Mouse (Mus musculus): ENCODE measurements at regions not wholly inside any gene's neighbourhood (a gene's known extent, or its start where the extent isn't known, plus 50 kb on each side); places are given as distances from the start of the nearest gene placed in this dataset.

- in situ Hi-C loops (cut with MboI; ENCODE audit: low pct_ligation_motif_present, low pct_unique_long_range_greater_than_20kb, low sequenced_read_pairs) = no loop called here
- no peaks in the 10 kb centered on the region for H3K36me3 ChIP-seq (replicated peaks in 1 of 2; ENCODE audit: control insufficient read depth in 1 of 2, insufficient read depth in 1 of 2, low read length in 1 of 2)
- no peak for DNase-seq (ENCODE audit: extremely low read depth)
- H3K27me3 ChIP-seq (replicated peaks) = no peaks in the 10 kb centered on the region
- no peak overlapping the region for H3K4me2 ChIP-seq (ENCODE audit: insufficient read depth, low read depth, poor library complexity, severe bottlenecking)
- H3K9ac ChIP-seq (ENCODE audit: insufficient read depth, low read depth) = no peak overlapping the region
- H3K4me1 ChIP-seq (ENCODE audit: control insufficient read depth in 1 of 2, insufficient read depth in 2 of 2) = no peaks in the 10 kb centered on the region
- H3K79me2 ChIP-seq (replicated peaks; ENCODE audit: control insufficient read depth, extremely low read depth, insufficient read depth, poor library complexity, severe bottlenecking) = no peaks in the 10 kb centered on the region
- no peaks in the 10 kb centered on the region for H3K9me3 ChIP-seq (replicated peaks; ENCODE audit: low read length)
- no peak overlapping the region for H3K4me3 ChIP-seq (replicated peaks in 1 of 3; ENCODE audit: low read depth in 2 of 3, low read length in 2 of 3, poor library complexity in 1 of 3)
- TF ChIP-seq CTCF (conservative IDR thresholded peaks at IDR 0.05 in 1 of 2, IDR thresholded peaks at IDR 0.05 in 1 of 2; ENCODE audit: low read depth in 2 of 2, low read length in 2 of 2) (no peak), NELFE (IDR thresholded peaks at IDR 0.05; ENCODE audit: low read depth, low read length) (no peak), MAFK (IDR thresholded peaks at IDR 0.05; ENCODE audit: insufficient replicate concordance, low read length) (no peak), RAD21 (IDR thresholded peaks at IDR 0.05; ENCODE audit: low read depth, low read length) (no peak), TBP (conservative IDR thresholded peaks at IDR 0.05; ENCODE audit: low read depth, low read length) (no peak), USF1 (IDR thresholded peaks at IDR 0.05; ENCODE audit: low read depth, low read length) (no peak), MEF2A (IDR thresholded peaks at IDR 0.05; ENCODE audit: borderline replicate concordance, low read depth, low read length) (no peak), ZNF384 (IDR thresholded peaks at IDR 0.05; ENCODE audit: low read depth, low read length) (no peak)
- H3K27ac ChIP-seq (ENCODE audit: insufficient read depth, low read depth) = no peak overlapping the region
- dilution Hi-C loops (cut with MboI; ENCODE audit: extremely low pct_ligation_motif_present, extremely low pct_unique_long_range_greater_than_20kb, low sequenced_read_pairs) = no loop called here
Observed at GRCm38 (mm10) chr6:25307471-25307870, 351.4 kb upstream of the Tmem229a start.

DNA sequence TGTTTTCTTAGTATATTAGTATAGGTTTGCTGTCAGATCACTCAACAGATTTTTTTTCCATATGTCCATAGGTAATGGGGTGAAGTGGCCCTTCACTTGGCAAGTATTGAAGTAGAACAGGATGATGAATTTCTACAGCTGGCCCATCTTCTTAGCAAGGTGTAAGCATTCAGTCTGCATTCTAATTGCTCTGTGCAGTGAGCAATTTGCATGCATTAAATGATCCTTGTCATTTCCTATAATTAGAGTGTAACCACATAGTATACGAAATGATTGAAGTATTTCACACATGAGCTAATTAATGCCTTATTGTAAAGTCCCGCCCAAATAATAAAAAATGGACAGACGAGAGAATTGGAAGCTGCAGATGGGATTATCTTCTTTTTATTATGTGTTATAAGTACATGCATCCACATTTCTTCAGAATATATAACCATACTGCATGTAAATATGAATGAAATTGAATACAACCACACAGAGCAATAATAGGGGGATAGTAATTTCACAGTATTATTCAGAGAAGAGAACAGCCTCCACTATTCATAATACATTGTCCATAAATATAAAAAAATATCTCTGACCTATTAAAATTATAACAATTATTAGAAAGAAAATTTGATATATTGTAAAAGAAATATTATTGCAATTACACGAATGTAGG, 348.9 kb upstream of the Tmem229a start:
- Histone ChIP-seq H3K79me2 (replicated peaks; ENCODE audit: control insufficient read depth, extremely low read depth, insufficient read depth, poor library complexity, severe bottlenecking) (no peaks in the 10 kb centered on the region), H3K9ac (ENCODE audit: insufficient read depth, low read depth) (no peak overlapping the region), H3K36me3 (replicated peaks in 1 of 2; ENCODE audit: control insufficient read depth in 1 of 2, insufficient read depth in 1 of 2, low read length in 1 of 2) (no peaks in the 10 kb centered on the region), H3K27me3 (replicated peaks) (no peaks in the 10 kb centered on the region), H3K4me3 (replicated peaks in 1 of 3; ENCODE audit: low read depth in 2 of 3, low read length in 2 of 3, poor library complexity in 1 of 3) (no peak overlapping the region), H3K9me3 (replicated peaks; ENCODE audit: low read length) (no peaks in the 10 kb centered on the region), H3K27ac (ENCODE audit: insufficient read depth, low read depth) (no peak overlapping the region), H3K4me2 (ENCODE audit: insufficient read depth, low read depth, poor library complexity, severe bottlenecking) (no peak overlapping the region), H3K4me1 (ENCODE audit: control insufficient read depth in 1 of 2, insufficient read depth in 2 of 2) (no peaks in the 10 kb centered on the region)
- dilution Hi-C loops (cut with MboI; ENCODE audit: extremely low pct_ligation_motif_present, extremely low pct_unique_long_range_greater_than_20kb, low sequenced_read_pairs) = no loop called here
- no peak for DNase-seq (ENCODE audit: extremely low read depth)
- TF ChIP-seq POLR2AphosphoS2 (IDR thresholded peaks at IDR 0.05; ENCODE audit: low read depth, low read length) (no peak), RCOR1 (conservative IDR thresholded peaks at IDR 0.05; ENCODE audit: low read depth, low read length) (no peak), E2F4 (IDR thresholded peaks at IDR 0.05; ENCODE audit: insufficient replicate concordance, low read depth, low read length) (no peak)
- in situ Hi-C loops (cut with MboI; ENCODE audit: low pct_ligation_motif_present, low pct_unique_long_range_greater_than_20kb, low sequenced_read_pairs) = no loop called here

GRCm38 (mm10) chr6:25291613-25292012, 335.5 kb upstream of the Tmem229a start:
- H3K79me2 ChIP-seq (replicated peaks; ENCODE audit: control insufficient read depth, extremely low read depth, insufficient read depth, poor library complexity, severe bottlenecking) = no peaks in the 10 kb centered on the region
- DNase-seq (ENCODE audit: extremely low read depth) = no peak
- H3K4me1 ChIP-seq (ENCODE audit: control insufficient read depth in 1 of 2, insufficient read depth in 2 of 2) = no peaks in the 10 kb centered on the region
- no peak overlapping the region for H3K4me3 ChIP-seq (replicated peaks in 1 of 3; ENCODE audit: low read depth in 2 of 3, low read length in 2 of 3, poor library complexity in 1 of 3)
- no peaks in the 10 kb centered on the region for H3K36me3 ChIP-seq (replicated peaks in 1 of 2; ENCODE audit: control insufficient read depth in 1 of 2, insufficient read depth in 1 of 2, low read length in 1 of 2)
- no peak overlapping the region for H3K4me2 ChIP-seq (ENCODE audit: insufficient read depth, low read depth, poor library complexity, severe bottlenecking)
- no peaks in the 10 kb centered on the region for H3K9me3 ChIP-seq (replicated peaks; ENCODE audit: low read length)
- TF ChIP-seq JUND (conservative IDR thresholded peaks at IDR 0.05; ENCODE audit: low read depth, low read length) (no peak), USF2 (conservative IDR thresholded peaks at IDR 0.05; ENCODE audit: low read depth, low read length) (no peak), NELFE (IDR thresholded peaks at IDR 0.05; ENCODE audit: low read depth, low read length) (no peak), TCF12 (IDR thresholded peaks at IDR 0.05; ENCODE audit: low read depth, low read length) (no peak), USF1 (IDR thresholded peaks at IDR 0.05; ENCODE audit: low read depth, low read length) (no peak), SIN3A (IDR thresholded peaks at IDR 0.05; ENCODE audit: low read length) (no peak), CHD2 (IDR thresholded peaks at IDR 0.05; ENCODE audit: low read length) (no peak), PAX5 (IDR thresholded peaks at IDR 0.05; ENCODE audit: low read length) (no peak), RCOR1 (conservative IDR thresholded peaks at IDR 0.05; ENCODE audit: low read depth, low read length) (no peak), MYC (IDR thresholded peaks at IDR 0.05; ENCODE audit: low read depth, low read length) (no peak)
- no peaks in the 10 kb centered on the region for H3K27me3 ChIP-seq (replicated peaks)
- no peak overlapping the region for H3K9ac ChIP-seq (ENCODE audit: insufficient read depth, low read depth)
- H3K27ac ChIP-seq (ENCODE audit: insufficient read depth, low read depth) = no peak overlapping the region
- dilution Hi-C loops (cut with MboI; ENCODE audit: extremely low pct_ligation_motif_present, extremely low pct_unique_long_range_greater_than_20kb, low sequenced_read_pairs) = no loop called here
- in situ Hi-C loops (cut with MboI; ENCODE audit: low pct_ligation_motif_present, low pct_unique_long_range_greater_than_20kb, low sequenced_read_pairs) = no loop called here
